Mouse (Mus musculus): ENCODE results near the gene Yipf1.

The Yipf1 gene

GRCm38 (mm10) chr4:107372304-107372703 lies 58.1 kb downstream of the Yipf1 start:
- DNase-seq (ENCODE audit: low read depth, low spot score) = no peak

GRCm38 (mm10) chr4:107374677-107375076 lies 60.5 kb downstream of the Yipf1 start:
- DNase-seq (ENCODE audit: low read depth, low spot score) = peak; percentile 5

- DNase-seq (ENCODE audit: low read depth, low spot score) = no peak
Measured at GRCm38 (mm10) chr4:107378954-107379353, 64.8 kb downstream of the Yipf1 start.

GRCm38 (mm10) chr4:107380871-107381270 lies 66.7 kb downstream of the Yipf1 start:
- DNase-seq (ENCODE audit: low read depth, low spot score) = no peak

GRCm38 (mm10) chr4:107387038-107387437 lies 72.9 kb downstream of the Yipf1 start:
- DNase-seq (ENCODE audit: low read depth, low spot score) = peak; percentile 54

- DNase-seq (ENCODE audit: low read depth, low spot score) = no peak
Measured at GRCm38 (mm10) chr4:107387465-107387864, 73.3 kb downstream of the Yipf1 start.

- no peak for DNase-seq (ENCODE audit: low read depth, low spot score)
Measured at GRCm38 (mm10) chr4:107388291-107388690, 74.1 kb downstream of the Yipf1 start.

- peak; percentile 54 for DNase-seq (ENCODE audit: low read depth, low spot score)
Measured at GRCm38 (mm10) chr4:107389345-107389744, 75.2 kb downstream of the Yipf1 start.

GRCm38 (mm10) chr4:107393771-107394170 lies 79.6 kb downstream of the Yipf1 start:
- DNase-seq (ENCODE audit: low read depth, low spot score) = no peak
